Mouse (Mus musculus) heart, postnatal 0 days (tissue): ENCODE results near the gene Actc1. TPM values are rescaled to one million over a fixed set of nuclear protein-coding genes. Genes with fewer than 3 reads are reported as not detected.

Source experiments
- ATAC-seq: fragments of 200-750 bp; cut with Nextera tagmentation; 2 replicates; pipeline ENCODE4 v1.8.0; 2017; ENCODE audit warnings: low read depth, moderate number of reproducible peaks, moderate library complexity; ENCODE audit not compliant: insufficient read depth
- DNase-seq: peaks from one replicate; pipeline ENCODE4 v3.0.0-alpha.2; 2016; ENCODE audit warnings: low spot score
- H3K27ac ChIP-seq: fragments of 300-500 bp; sonication (generic); 2 replicates; pipeline ENCODE4 v1.5.1; 2014; ENCODE audit warnings: low read depth, mild to moderate bottlenecking
- H3K27me3 ChIP-seq: fragments of 300-500 bp; sonication (generic); 2 replicates; pipeline ENCODE4 v1.6.1; 2014; ENCODE audit warnings: low read length, mixed read lengths; ENCODE audit not compliant: control insufficient read depth, insufficient read depth
- H3K36me3 ChIP-seq: fragments of 300-500 bp; sonication (generic); replicated peaks from 2 replicates; pipeline ENCODE4 v1.6.1; 2014; ENCODE audit warnings: low read length, mixed read lengths; ENCODE audit not compliant: control insufficient read depth, insufficient read depth
- H3K4me1 ChIP-seq: fragments of 300-500 bp; sonication (generic); 2 replicates; pipeline ENCODE4 v1.6.1; 2014; ENCODE audit warnings: antibody characterized with exemption; ENCODE audit not compliant: control insufficient read depth, insufficient read depth
- H3K4me2 ChIP-seq: fragments of 300-500 bp; sonication (generic); 2 replicates; pipeline ENCODE4 v1.6.1; 2014; ENCODE audit warnings: low read depth, mild to moderate bottlenecking, low read length, moderate library complexity
- H3K4me3 ChIP-seq: fragments of 300-500 bp; sonication (generic); 2 replicates; pipeline ENCODE4 v1.5.1; 2014; ENCODE audit warnings: low read depth, low read length
- H3K9ac ChIP-seq: fragments of 300-500 bp; sonication (generic); replicated peaks from 2 replicates; pipeline ENCODE4 v1.6.1; 2014; ENCODE audit warnings: low read depth, low read length, mixed read lengths
- H3K9me3 ChIP-seq: fragments of 300-500 bp; sonication (generic); replicated peaks from 2 replicates; pipeline ENCODE4 v1.6.1; 2016; ENCODE audit warnings: low read length; ENCODE audit not compliant: control insufficient read depth
- CTCF ChIP-seq: IDR thresholded peaks from 2 replicates; pipeline ENCODE4 v1.5.1; 2016; ENCODE audit warnings: antibody characterized with exemption, control low read depth, low read depth
- EP300 ChIP-seq: IDR thresholded peaks from 2 replicates; pipeline ENCODE4 v1.6.1; 2016; ENCODE audit warnings: antibody characterized with exemption, low read depth
- WGBS: fragments of 180-500 bp; shearing (Covaris S2); extraction: QIAGEN DNeasy Blood & Tissue Kit; methylation state at CpG from one replicate; pipeline ENCODE4 v1.1.7; 2014; 5-methylcytosine and 5-hydroxymethylcytosine counted together
- polyA plus RNA-seq: library from polyadenylated mRNA; unstranded; fragments of >200 nt; fragmentation: Nextera tagmentation; extraction: Ambion mirVana; gene quantifications from 2 replicates; pipeline ENCODE4 v1.2.1, GENCODE M21; 2015
- total RNA-seq: library from RNA; depleted of rRNA; stranded (reverse); fragments of >200 nt; gene quantifications from 2 replicates; pipeline ENCODE4 v1.2.3, GENCODE M21; 2014; ENCODE audit warnings: low replicate concordance; rRNA removed

Gene Actc1
- 20,690 and 21,635 TPM in 2 replicates for total RNA-seq
- polyA plus RNA-seq, result 18,379 and 21,577 TPM in 2 replicates

DNA sequence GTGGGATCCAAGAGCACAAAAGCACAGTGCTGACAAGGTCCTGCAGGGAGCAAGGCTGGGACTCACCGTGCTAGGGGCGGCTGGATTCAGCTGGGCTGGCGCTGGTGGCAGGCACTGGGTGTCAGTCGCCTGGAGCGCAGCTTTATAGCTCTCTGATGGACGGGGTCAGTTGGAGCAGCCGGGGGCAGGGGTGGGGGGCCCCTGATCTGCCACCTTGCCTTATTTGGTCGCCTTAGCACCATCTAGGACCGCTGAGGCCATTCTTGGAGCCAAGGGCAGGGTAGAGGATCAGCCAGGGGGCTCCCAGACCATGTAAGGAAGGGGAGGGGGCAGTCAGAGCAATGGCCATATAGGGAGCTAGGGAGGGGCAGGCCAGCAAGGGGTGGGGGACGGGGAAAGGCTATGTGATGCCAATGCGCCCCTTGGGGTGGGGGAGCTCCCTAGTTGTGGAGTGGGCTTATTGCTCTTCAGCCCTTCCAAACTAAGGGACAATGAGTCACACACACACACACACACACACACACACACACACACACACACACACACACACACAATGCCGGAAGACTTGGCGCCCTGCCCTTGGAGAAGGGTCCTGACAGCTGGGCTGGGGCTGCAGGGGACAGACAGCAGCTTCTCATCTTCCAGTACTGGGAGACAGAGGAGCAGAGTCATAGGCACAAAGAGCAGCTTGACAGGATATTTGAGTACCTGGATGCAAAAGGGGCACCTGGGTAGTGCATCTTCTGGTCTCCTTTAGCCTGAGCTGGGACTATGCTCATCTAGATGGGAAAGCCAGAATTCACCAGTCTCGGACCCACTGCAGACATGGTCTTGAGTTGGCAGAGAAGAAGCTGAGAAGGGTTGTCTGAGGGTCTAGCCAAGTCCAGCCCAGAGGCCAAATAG lies at the start of gene Actc1:
Gene Actc1, minus strand, starts transcription at position 853 of the 903 bp plus-strand sequence.
- no peaks in the 10 kb centered on the region for H3K27me3 ChIP-seq
- peak within 1 kb of the TSS; percentile 60 for H3K4me2 ChIP-seq
- DNase-seq, result peak; percentile 94
- peak; percentile 74 for ATAC-seq
- 15% methylated on average over 14 of the region's 14 CpGs for WGBS
- no peaks in the 10 kb centered on the region for H3K4me1 ChIP-seq
- peak within 1 kb of the TSS; percentile 53 for H3K4me3 ChIP-seq
- H3K9me3 ChIP-seq, result no peaks in the 10 kb centered on the region
- TF ChIP-seq EP300, result no peak
- no peak for TF ChIP-seq CTCF
- H3K9ac ChIP-seq, result peak within 1 kb of the TSS; percentile 84
- H3K36me3 ChIP-seq, result peaks cover 28% of the 10 kb centered on the region
- peak within 1 kb of the TSS; percentile 96 for H3K27ac ChIP-seq

DNA sequence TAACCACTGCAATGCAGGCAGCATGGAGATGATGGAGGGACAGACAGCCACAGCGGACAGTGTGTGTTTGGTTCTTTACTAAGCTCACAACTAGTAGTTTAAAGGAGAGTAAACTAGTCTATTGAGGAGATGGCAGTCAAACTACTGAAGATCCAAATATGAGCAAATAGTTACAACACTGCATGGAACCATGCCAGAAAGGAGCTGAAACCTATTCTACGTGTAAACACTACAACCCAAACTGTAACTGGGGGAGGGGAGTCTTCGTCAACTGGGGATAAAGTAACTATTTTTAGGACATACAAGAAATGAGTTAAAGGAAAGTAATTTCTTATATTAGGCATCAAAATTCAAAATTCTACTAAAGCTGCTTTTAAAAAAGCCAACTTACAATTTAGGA lies 49.1 kb upstream of the Actc1 start:
- WGBS, result 86% methylated on average over 3 of the region's 3 CpGs
- peaks cover 71% of the 10 kb centered on the region for H3K36me3 ChIP-seq
- H3K4me1 ChIP-seq, result no peaks in the 10 kb centered on the region
- TF ChIP-seq CTCF (no peak), EP300 (no peak)
- no peaks in the 10 kb centered on the region for H3K9me3 ChIP-seq
- no peak overlapping the region for H3K27ac ChIP-seq
- H3K4me3 ChIP-seq, result no peak overlapping the region
- ATAC-seq, result no peak
- DNase-seq, result no peak
- H3K27me3 ChIP-seq, result no peaks in the 10 kb centered on the region
- H3K9ac ChIP-seq, result no peak overlapping the region
- no peak overlapping the region for H3K4me2 ChIP-seq

DNA sequence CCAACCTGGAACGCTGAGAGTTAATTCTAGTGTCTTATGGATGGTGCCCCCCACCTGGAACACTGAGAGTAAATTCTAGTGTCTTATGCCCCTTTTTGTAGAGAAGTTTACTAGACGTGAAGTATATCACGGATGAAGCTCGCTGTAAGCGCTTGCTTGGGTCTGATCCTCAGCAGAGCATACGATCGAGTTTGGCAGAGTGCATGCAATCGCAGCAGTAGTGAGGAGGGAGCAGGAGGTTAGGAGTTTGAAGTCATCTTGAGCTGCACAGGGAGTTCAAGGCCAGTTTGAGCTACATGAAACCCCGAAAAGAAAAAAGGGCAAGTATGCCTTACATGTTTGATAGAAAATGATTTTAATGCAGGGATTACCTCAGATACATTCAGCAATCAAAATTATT lies 47.5 kb upstream of the Actc1 start:
- Histone ChIP-seq H3K36me3 (peaks cover 55% of the 10 kb centered on the region), H3K27ac (no peak overlapping the region), H3K9me3 (no peaks in the 10 kb centered on the region), H3K9ac (no peak overlapping the region), H3K4me2 (no peak overlapping the region), H3K4me3 (no peak overlapping the region), H3K27me3 (no peaks in the 10 kb centered on the region), H3K4me1 (no peaks in the 10 kb centered on the region)
- no peak for TF ChIP-seq CTCF
- no peak for TF ChIP-seq EP300
- 90% methylated on average over 9 of the region's 9 CpGs for WGBS
- DNase-seq, result no peak
- no peak for ATAC-seq

DNA sequence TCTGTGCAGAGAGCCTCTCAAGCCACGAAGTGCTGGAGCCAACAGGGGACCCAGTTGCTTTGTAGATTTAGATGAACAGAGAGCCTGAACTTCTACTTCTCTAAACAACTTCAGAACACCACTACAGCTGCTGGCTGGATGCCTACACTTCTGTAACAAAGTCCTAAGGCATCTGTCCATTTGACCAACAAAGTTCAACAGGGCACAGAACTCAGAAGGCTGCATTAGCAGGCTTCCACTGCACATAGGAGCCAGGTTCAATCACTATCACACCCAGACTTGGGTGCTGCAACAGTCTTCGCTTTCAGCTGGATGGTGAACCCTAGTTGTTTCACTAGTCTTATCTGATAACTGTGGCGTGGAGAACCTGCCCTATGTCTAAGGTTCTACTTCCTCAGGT lies 46.5 kb upstream of the Actc1 start:
- no peak overlapping the region for H3K4me2 ChIP-seq
- no peak for TF ChIP-seq EP300
- no peak for TF ChIP-seq CTCF
- peak overlapping the region; percentile 16; the same call in 1 of the 2 replicates for H3K27ac ChIP-seq
- peaks cover 45% of the 10 kb centered on the region for H3K36me3 ChIP-seq
- no peaks in the 10 kb centered on the region for H3K4me1 ChIP-seq
- DNase-seq, result no peak
- no peak overlapping the region for H3K4me3 ChIP-seq
- 57% methylated on average over 3 of the region's 3 CpGs for WGBS
- ATAC-seq, result no peak
- H3K9ac ChIP-seq, result no peak overlapping the region
- no peaks in the 10 kb centered on the region for H3K9me3 ChIP-seq
- no peaks in the 10 kb centered on the region for H3K27me3 ChIP-seq

DNA sequence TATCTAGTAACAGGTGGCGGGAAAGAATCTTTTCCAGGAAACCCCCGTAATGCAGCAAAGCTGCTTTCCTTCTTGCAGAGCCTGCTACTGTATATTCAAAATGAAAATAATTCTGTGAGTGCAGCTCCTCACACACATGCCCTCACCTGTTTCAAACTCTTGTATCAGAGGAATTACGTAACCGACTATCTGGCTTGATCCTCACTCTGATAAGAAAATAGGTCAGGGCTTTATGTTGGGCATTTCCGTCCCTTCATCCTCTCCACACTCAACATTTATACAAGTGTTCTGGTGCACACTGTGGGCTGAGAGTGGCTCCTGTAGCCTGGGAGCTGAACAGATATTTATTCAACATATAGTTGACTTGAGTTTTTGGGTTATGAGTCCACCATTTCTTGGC lies 45.8 kb upstream of the Actc1 start:
- 94% methylated on average over 5 of the region's 5 CpGs for WGBS
- no peak overlapping the region for H3K4me2 ChIP-seq
- ATAC-seq (no peak), DNase-seq (no peak)
- H3K4me3 ChIP-seq, result no peak overlapping the region
- H3K27me3 ChIP-seq, result no peaks in the 10 kb centered on the region
- H3K27ac ChIP-seq, result 0 out of 2 replicates have a peak overlapping the region, but pooled peaks have one; percentile 16
- peaks cover 38% of the 10 kb centered on the region for H3K36me3 ChIP-seq
- H3K9ac ChIP-seq, result no peak overlapping the region
- no peaks in the 10 kb centered on the region for H3K9me3 ChIP-seq
- H3K4me1 ChIP-seq, result no peaks in the 10 kb centered on the region
- TF ChIP-seq EP300 (no peak), CTCF (no peak)

DNA sequence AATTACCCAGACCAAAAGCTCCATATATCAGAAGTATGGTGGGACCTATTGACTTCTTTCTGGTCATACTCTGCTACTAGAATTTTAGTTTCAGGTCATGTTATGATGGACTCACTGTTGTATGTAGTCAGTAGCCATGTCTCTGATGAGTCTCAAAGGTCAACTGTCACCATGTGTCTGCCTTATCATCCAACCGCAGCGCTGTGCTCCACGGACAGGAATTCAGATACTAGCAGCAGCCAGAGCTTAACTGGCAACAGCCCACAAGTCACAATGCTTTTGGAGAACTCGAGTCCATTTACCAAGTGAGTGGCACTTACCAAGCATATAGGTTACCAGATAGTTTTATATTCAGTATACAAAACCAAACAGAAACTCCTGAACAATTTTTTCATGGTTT lies 44.3 kb upstream of the Actc1 start:
- H3K27me3 ChIP-seq, result no peaks in the 10 kb centered on the region
- no peak overlapping the region for H3K27ac ChIP-seq
- peak; percentile 44 for DNase-seq
- no peak overlapping the region for H3K9ac ChIP-seq
- peaks cover 24% of the 10 kb centered on the region for H3K36me3 ChIP-seq
- no peak overlapping the region for H3K4me3 ChIP-seq
- H3K9me3 ChIP-seq, result no peaks in the 10 kb centered on the region
- peak; percentile 72 for ATAC-seq
- TF ChIP-seq CTCF (no peak), EP300 (no peak)
- no peaks in the 10 kb centered on the region for H3K4me1 ChIP-seq
- 25% methylated on average over 4 of the region's 4 CpGs for WGBS
- no peak overlapping the region for H3K4me2 ChIP-seq
